In the genomic region with DNA sequence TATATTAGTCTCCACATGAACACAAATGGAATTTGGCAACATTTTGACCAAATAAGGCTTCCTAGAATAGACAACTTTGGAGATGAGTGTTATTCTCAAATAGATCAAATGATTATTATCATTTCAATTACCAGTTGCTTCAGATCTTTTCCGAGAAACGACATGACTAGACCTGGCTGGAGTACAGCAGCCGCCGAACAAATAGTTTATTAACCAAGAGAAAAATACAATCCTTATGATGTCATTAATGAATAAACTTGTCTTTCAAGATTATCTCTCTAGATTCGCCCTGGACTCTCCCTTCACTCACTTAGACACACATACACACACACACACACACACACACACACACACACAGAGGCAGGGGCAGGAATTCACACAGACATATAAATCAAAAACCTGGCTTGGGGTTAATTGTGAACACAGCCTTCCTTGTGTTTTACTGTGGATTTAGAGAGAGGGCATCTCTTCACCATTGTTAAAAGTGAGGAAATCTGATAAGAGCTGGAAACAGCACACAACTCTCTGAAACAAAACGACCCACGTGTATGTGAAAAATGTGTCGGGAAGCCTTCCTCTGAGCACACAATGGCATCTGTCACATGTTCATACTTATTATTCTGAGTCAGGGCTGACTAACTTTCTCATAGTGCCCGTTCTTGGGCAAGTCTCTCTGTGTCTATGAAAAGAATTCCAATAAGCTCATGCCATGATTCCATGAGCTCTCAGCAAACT, we compare ENCODE assay signal across 8 mouse cellular contexts. TPM values are rescaled to one million over a fixed set of nuclear protein-coding genes. Genes with fewer than 3 reads are reported as not detected.
DNase-seq lines count a peak whose midpoint lies in the region; ATAC-seq and TF ChIP-seq lines count a peak whose summit lies in the region.
"Had no signal": no experiment of that assay in that cellular context is flagged by ENCODE, and none has a peak within 500 bp of the region (broad histone marks: within the 10 kb centered on the region; RNA-seq: fewer than 3 reads in every experiment).

No protein-coding gene starts in this region.

- 0 out of 2 replicates have a peak, but pooled peaks have one; percentile 57 for ATAC-seq in kidney, embryonic 14.5 days (ENCODE audit: low FRiP score, low TSS enrichment)
- peak; percentile 34; the same call in 1 of the 2 replicates for ATAC-seq in intestine, postnatal 0 days

- H3K36me3 ChIP-seq in kidney, embryonic 14.5 days (ENCODE audit: control insufficient read depth, insufficient read depth, low read length) = peaks cover 6% of the 10 kb centered on the region; the same call in 1 of the 2 replicates
- H3K36me3 ChIP-seq in intestine, postnatal 0 days (ENCODE audit: control insufficient read depth, insufficient read depth) = peaks cover 6% of the 10 kb centered on the region; the same call in 1 of the 2 replicates

- H3K9ac ChIP-seq in kidney, embryonic 14.5 days (ENCODE audit: low read depth, low read length) = no peak overlapping the region
- no peak overlapping the region for H3K9ac ChIP-seq in intestine, postnatal 0 days (ENCODE audit: low read depth, low read length)

- no peak for TF ChIP-seq CTCF in intestine, postnatal 0 days (IDR thresholded peaks at IDR 0.05; ENCODE audit: low read depth)

- no peaks in the 10 kb centered on the region for H3K27me3 ChIP-seq in kidney, embryonic 14.5 days (ENCODE audit: control insufficient read depth, insufficient read depth, low read length)
- H3K27me3 ChIP-seq in intestine, postnatal 0 days (replicated peaks; ENCODE audit: control insufficient read depth, insufficient read depth, low read length) = no peaks in the 10 kb centered on the region

- H3K4me3 ChIP-seq in kidney, embryonic 14.5 days (ENCODE audit: low read length) = no peak overlapping the region
- no peak overlapping the region for H3K4me3 ChIP-seq in intestine, postnatal 0 days (ENCODE audit: low read depth, low read length)

- DNase-seq in kidney, adult 8-10 months = no peak
- peak; percentile 86 for DNase-seq in 3T3-L1 (ENCODE audit: low read depth, low spot score)
- DNase-seq in CD4-positive, CD25-positive, alpha-beta regulatory T cell, adult 2 months (ENCODE audit: low read depth, low spot score) = peak; percentile 48
- no peak for DNase-seq in thymus, adult 18-20 months
- no peak for DNase-seq in gastrocnemius, adult 18-20 months (ENCODE audit: low spot score)
- DNase-seq: cerebellum, postnatal 36 days had no signal

- H3K4me2 ChIP-seq in kidney, embryonic 14.5 days (replicated peaks; ENCODE audit: low read depth, low read length) = no peak overlapping the region
- H3K4me2 ChIP-seq in intestine, postnatal 0 days (replicated peaks; ENCODE audit: low read depth) = no peak overlapping the region; the same call in 1 of the 2 replicates

- peak overlapping the region; percentile 52 for H3K27ac ChIP-seq in kidney, embryonic 14.5 days (ENCODE audit: low read depth, low read length)
- H3K27ac ChIP-seq in intestine, postnatal 0 days (ENCODE audit: low read depth, low read length) = peak overlapping the region; percentile 24; the same call in 1 of the 2 replicates

- no peaks in the 10 kb centered on the region for H3K9me3 ChIP-seq in kidney, embryonic 14.5 days (ENCODE audit: control insufficient read depth, low read length)
- H3K9me3 ChIP-seq in intestine, postnatal 0 days (ENCODE audit: control insufficient read depth) = no peaks in the 10 kb centered on the region

- H3K4me1 ChIP-seq in kidney, embryonic 14.5 days (ENCODE audit: control insufficient read depth, insufficient read depth, low read length) = peaks cover 23% of the 10 kb centered on the region
- 0 out of 2 replicates have a peak, but pooled peaks cover 2% of the 10 kb centered on the region for H3K4me1 ChIP-seq in intestine, postnatal 0 days (replicated peaks; ENCODE audit: control insufficient read depth, insufficient read depth, low read length)

- 28% methylated on average over 9 of the region's 9 CpGs for WGBS in kidney, embryonic 14.5 days
- WGBS in intestine, postnatal 0 days = 21% methylated on average over 9 of the region's 9 CpGs

RNA-seq across cellular contexts. Expression of a gene that starts 30.1 kb away (rescaled TPM):
- 36.1 and 42.9 TPM in 2 replicates for polyA plus RNA-seq in kidney, embryonic 14.5 days (2014; fragmentation: Nextera tagmentation; extraction: Ambion mirVana)
- polyA plus RNA-seq in intestine, postnatal 0 days (2015; fragmentation: Nextera tagmentation; extraction: Ambion mirVana) = 15.1 and 17.8 TPM in 2 replicates
- 10 to 100 TPM; 16.6 to 33.9 TPM for total RNA-seq in gastrocnemius, adult 18-20 months (2021)

Comparison
In these comparisons a context has a peak if more than half of its experiments do, and no peak if none do; other contexts are left out.
1. DNase-seq: peak in 3T3-L1 (single experiment) and CD4-positive, CD25-positive, alpha-beta regulatory T cell, adult 2 months (single experiment); none in kidney, adult 8-10 months (0 of 2), thymus, adult 18-20 months (0 of 2) and gastrocnemius, adult 18-20 months (single experiment).